Mouse (Mus musculus): ENCODE results near the gene Sprr2j-ps. TPM values are rescaled to one million over a fixed set of nuclear protein-coding genes. Genes with fewer than 3 reads are reported as not detected.

The Sprr2j-ps gene
- polyA plus RNA-seq, 2 experiments: not detected

GRCm38 (mm10) chr3:92458620-92459019, 40.7 kb downstream of the Sprr2j-ps start, which contains the start of gene Sprr3:
Sprr3 (minus strand) TSS chr3:92458720.
- H3K9me3 ChIP-seq (ENCODE audit: control insufficient read depth, low read length): no peaks in the 10 kb centered on the region
- no peaks in the 10 kb centered on the region for H3K27me3 ChIP-seq (ENCODE audit: control insufficient read depth, insufficient read depth, low read length)
- H3K9ac ChIP-seq (replicated peaks): no peak within 1 kb of the TSS
- no peaks in the 10 kb centered on the region for H3K36me3 ChIP-seq (replicated peaks; ENCODE audit: control insufficient read depth, insufficient read depth, low read depth)
- no peaks in the 10 kb centered on the region for H3K4me1 ChIP-seq (replicated peaks; ENCODE audit: control insufficient read depth in 2 of 2, insufficient read depth in 2 of 2, low read length in 1 of 2)
- H3K4me2 ChIP-seq (ENCODE audit: low read depth): no peak within 1 kb of the TSS
- H3K27ac ChIP-seq: no peak within 1 kb of the TSS
- TF ChIP-seq CTCF (IDR thresholded peaks at IDR 0.05; ENCODE audit: low read depth) (no peak), EP300 (IDR thresholded peaks at IDR 0.05; ENCODE audit: low read depth) (no peak)
- ATAC-seq (ENCODE audit: insufficient read depth) (no peak), DNase-seq (ENCODE audit: low read depth in 3 of 3, low spot score in 3 of 3) (no peak)
- 35% methylated on average over 2 of the region's 2 CpGs for WGBS (ENCODE audit: insufficient replicate concordance)
- no peak within 1 kb of the TSS for H3K4me3 ChIP-seq (ENCODE audit: insufficient read depth in 1 of 2, low read depth in 2 of 2, low read length in 2 of 2)

- DNase-seq (ENCODE audit: low read depth in 3 of 3, low spot score in 3 of 3): no peak
- no peaks in the 10 kb centered on the region for H3K4me1 ChIP-seq (replicated peaks; ENCODE audit: control insufficient read depth in 2 of 2, insufficient read depth in 2 of 2, low read length in 1 of 2)
- H3K27ac ChIP-seq: no peak overlapping the region
- no peaks in the 10 kb centered on the region for H3K27me3 ChIP-seq (ENCODE audit: control insufficient read depth, insufficient read depth, low read length)
- no peak for ATAC-seq (ENCODE audit: insufficient read depth)
- H3K9me3 ChIP-seq (ENCODE audit: control insufficient read depth, low read length): no peaks in the 10 kb centered on the region
- H3K9ac ChIP-seq (replicated peaks): no peak overlapping the region
- no peak overlapping the region for H3K4me2 ChIP-seq (ENCODE audit: low read depth)
- TF ChIP-seq EP300 (IDR thresholded peaks at IDR 0.05; ENCODE audit: low read depth): no peak
- TF ChIP-seq CTCF (IDR thresholded peaks at IDR 0.05; ENCODE audit: low read depth): no peak
- H3K4me3 ChIP-seq (ENCODE audit: insufficient read depth in 1 of 2, low read depth in 2 of 2, low read length in 2 of 2): no peak overlapping the region
- H3K36me3 ChIP-seq (replicated peaks; ENCODE audit: control insufficient read depth, insufficient read depth, low read depth): no peaks in the 10 kb centered on the region
- 54% methylated on average over 1 of the region's 1 CpGs for WGBS (ENCODE audit: insufficient replicate concordance)
Observed at GRCm38 (mm10) chr3:92466576-92466975, 48.7 kb downstream of the Sprr2j-ps start.

- Histone ChIP-seq H3K9ac (replicated peaks) (no peak overlapping the region), H3K4me3 (ENCODE audit: insufficient read depth in 1 of 2, low read depth in 2 of 2, low read length in 2 of 2) (no peak overlapping the region), H3K4me2 (ENCODE audit: low read depth) (no peak overlapping the region), H3K27ac (no peak overlapping the region), H3K4me1 (replicated peaks; ENCODE audit: control insufficient read depth in 2 of 2, insufficient read depth in 2 of 2, low read length in 1 of 2) (no peaks in the 10 kb centered on the region), H3K36me3 (replicated peaks; ENCODE audit: control insufficient read depth, insufficient read depth, low read depth) (no peaks in the 10 kb centered on the region), H3K9me3 (ENCODE audit: control insufficient read depth, low read length) (no peaks in the 10 kb centered on the region), H3K27me3 (ENCODE audit: control insufficient read depth, insufficient read depth, low read length) (no peaks in the 10 kb centered on the region)
- DNase-seq (ENCODE audit: low read depth in 3 of 3, low spot score in 3 of 3) (no peak), ATAC-seq (ENCODE audit: insufficient read depth) (no peak)
- no peak for TF ChIP-seq CTCF (IDR thresholded peaks at IDR 0.05; ENCODE audit: low read depth)
- TF ChIP-seq EP300 (IDR thresholded peaks at IDR 0.05; ENCODE audit: low read depth): no peak
Observed at GRCm38 (mm10) chr3:92467424-92467823, 49.5 kb downstream of the Sprr2j-ps start.

Other genes with a start within 250 kb of the Sprr2j-ps start
- 0.03 TPM in 1 of 2 replicates, not detected in the other for gene Sprr2a1, start 202.3 kb upstream of the Sprr2j-ps start, polyA plus RNA-seq (2012; rRNA removed)
- gene Sprr2a1, start 202.3 kb upstream of the Sprr2j-ps start, polyA plus RNA-seq (2014; fragmentation: Nextera tagmentation; extraction: Ambion mirVana): 0.09 TPM in 1 of 2 replicates, not detected in the other
- 0.18 and 0.63 TPM in 2 replicates for gene Sprr2a2, start 202.2 kb upstream of the Sprr2j-ps start, polyA plus RNA-seq (2012; rRNA removed)
- gene Sprr2a2, start 202.2 kb upstream of the Sprr2j-ps start, polyA plus RNA-seq (2014; fragmentation: Nextera tagmentation; extraction: Ambion mirVana): 0.19 and 0.30 TPM in 2 replicates
- gene Sprr2a3, start 132.7 kb upstream of the Sprr2j-ps start, polyA plus RNA-seq (2012; rRNA removed): not detected in 2 replicates
- gene Sprr2a3, start 132.7 kb upstream of the Sprr2j-ps start, polyA plus RNA-seq (2014; fragmentation: Nextera tagmentation; extraction: Ambion mirVana): not detected in 2 replicates
- not detected in 2 replicates for gene Sprr2b, start 101.5 kb upstream of the Sprr2j-ps start, polyA plus RNA-seq (2012; rRNA removed)
- not detected in 2 replicates for gene Sprr2b, start 101.5 kb upstream of the Sprr2j-ps start, polyA plus RNA-seq (2014; fragmentation: Nextera tagmentation; extraction: Ambion mirVana)
- not detected in 2 replicates for gene Sprr2d, start 78.9 kb upstream of the Sprr2j-ps start, polyA plus RNA-seq (2012; rRNA removed)
- not detected in 2 replicates for gene Sprr2d, start 78.9 kb upstream of the Sprr2j-ps start, polyA plus RNA-seq (2014; fragmentation: Nextera tagmentation; extraction: Ambion mirVana)
- not detected in 2 replicates for gene Sprr2e, start 65.9 kb upstream of the Sprr2j-ps start, polyA plus RNA-seq (2012; rRNA removed)
- not detected in 2 replicates for gene Sprr2e, start 65.9 kb upstream of the Sprr2j-ps start, polyA plus RNA-seq (2014; fragmentation: Nextera tagmentation; extraction: Ambion mirVana)
- gene Sprr2f, start 52.9 kb upstream of the Sprr2j-ps start, polyA plus RNA-seq (2012; rRNA removed): not detected in 2 replicates
- not detected in 2 replicates for gene Sprr2f, start 52.9 kb upstream of the Sprr2j-ps start, polyA plus RNA-seq (2014; fragmentation: Nextera tagmentation; extraction: Ambion mirVana)
- not detected in 2 replicates for gene Sprr2h, start 32.4 kb upstream of the Sprr2j-ps start, polyA plus RNA-seq (2012; rRNA removed)
- not detected in 2 replicates for gene Sprr2h, start 32.4 kb upstream of the Sprr2j-ps start, polyA plus RNA-seq (2014; fragmentation: Nextera tagmentation; extraction: Ambion mirVana)
- gene Sprr2i, start 10.1 kb upstream of the Sprr2j-ps start, polyA plus RNA-seq (2012; rRNA removed): not detected in 2 replicates
- gene Sprr2i, start 10.1 kb upstream of the Sprr2j-ps start, polyA plus RNA-seq (2014; fragmentation: Nextera tagmentation; extraction: Ambion mirVana): not detected in 2 replicates
- gene Gm9774, start 11.3 kb downstream of the Sprr2j-ps start, polyA plus RNA-seq (2012; rRNA removed): 2.7 and 3.8 TPM in 2 replicates
- gene Gm9774, start 11.3 kb downstream of the Sprr2j-ps start, polyA plus RNA-seq (2014; fragmentation: Nextera tagmentation; extraction: Ambion mirVana): 5.1 and 5.6 TPM in 2 replicates
- not detected in 2 replicates for gene Sprr2k, start 14.5 kb downstream of the Sprr2j-ps start, polyA plus RNA-seq (2012; rRNA removed)
- not detected in 2 replicates for gene Sprr2k, start 14.5 kb downstream of the Sprr2j-ps start, polyA plus RNA-seq (2014; fragmentation: Nextera tagmentation; extraction: Ambion mirVana)
- not detected in 2 replicates for gene Sprr1b, start 20.7 kb downstream of the Sprr2j-ps start, polyA plus RNA-seq (2012; rRNA removed)
- not detected in 2 replicates for gene Sprr1b, start 20.7 kb downstream of the Sprr2j-ps start, polyA plus RNA-seq (2014; fragmentation: Nextera tagmentation; extraction: Ambion mirVana)
- not detected in 2 replicates for gene Sprr3, start 40.6 kb downstream of the Sprr2j-ps start, polyA plus RNA-seq (2012; rRNA removed)
- not detected in 2 replicates for gene Sprr3, start 40.6 kb downstream of the Sprr2j-ps start, polyA plus RNA-seq (2014; fragmentation: Nextera tagmentation; extraction: Ambion mirVana)
- gene Sprr1a, start 67.8 kb downstream of the Sprr2j-ps start, polyA plus RNA-seq (2012; rRNA removed): not detected in 2 replicates
- gene Sprr1a, start 67.8 kb downstream of the Sprr2j-ps start, polyA plus RNA-seq (2014; fragmentation: Nextera tagmentation; extraction: Ambion mirVana): not detected in 2 replicates
- not detected in 2 replicates for gene Sprr4, start 82.4 kb downstream of the Sprr2j-ps start, polyA plus RNA-seq (2012; rRNA removed)
- not detected in 2 replicates for gene Sprr4, start 82.4 kb downstream of the Sprr2j-ps start, polyA plus RNA-seq (2014; fragmentation: Nextera tagmentation; extraction: Ambion mirVana)
- not detected in 2 replicates for gene 2310046K23Rik, start 116.4 kb downstream of the Sprr2j-ps start, polyA plus RNA-seq (2012; rRNA removed)
- not detected in 2 replicates for gene 2310046K23Rik, start 116.4 kb downstream of the Sprr2j-ps start, polyA plus RNA-seq (2014; fragmentation: Nextera tagmentation; extraction: Ambion mirVana)
- gene Ivl, start 155.7 kb downstream of the Sprr2j-ps start, polyA plus RNA-seq (2012; rRNA removed): 0.02 and 0.03 TPM in 2 replicates
- gene Ivl, start 155.7 kb downstream of the Sprr2j-ps start, polyA plus RNA-seq (2014; fragmentation: Nextera tagmentation; extraction: Ambion mirVana): not detected in 2 replicates
- 0.22 TPM in 1 of 2 replicates, not detected in the other for gene Smcp, start 170.9 kb downstream of the Sprr2j-ps start, polyA plus RNA-seq (2012; rRNA removed)
- not detected in 2 replicates for gene Smcp, start 170.9 kb downstream of the Sprr2j-ps start, polyA plus RNA-seq (2014; fragmentation: Nextera tagmentation; extraction: Ambion mirVana)
- not detected in 2 replicates for gene 2210017I01Rik, start 189.4 kb downstream of the Sprr2j-ps start, polyA plus RNA-seq (2012; rRNA removed)
- not detected in 2 replicates for gene 2210017I01Rik, start 189.4 kb downstream of the Sprr2j-ps start, polyA plus RNA-seq (2014; fragmentation: Nextera tagmentation; extraction: Ambion mirVana)
- gene Lce6a, start 203.6 kb downstream of the Sprr2j-ps start, polyA plus RNA-seq (2012; rRNA removed): not detected in 2 replicates
- not detected in 2 replicates for gene Lce6a, start 203.6 kb downstream of the Sprr2j-ps start, polyA plus RNA-seq (2014; fragmentation: Nextera tagmentation; extraction: Ambion mirVana)
- not detected in 2 replicates for gene Lce1a1, start 230.2 kb downstream of the Sprr2j-ps start, polyA plus RNA-seq (2012; rRNA removed)
- gene Lce1a1, start 230.2 kb downstream of the Sprr2j-ps start, polyA plus RNA-seq (2014; fragmentation: Nextera tagmentation; extraction: Ambion mirVana): not detected in 2 replicates
- gene Lce1b, start 238.8 kb downstream of the Sprr2j-ps start, polyA plus RNA-seq (2012; rRNA removed): not detected in 2 replicates
- not detected in 2 replicates for gene Lce1b, start 238.8 kb downstream of the Sprr2j-ps start, polyA plus RNA-seq (2014; fragmentation: Nextera tagmentation; extraction: Ambion mirVana)

All from liver, embryonic 14.5 days (tissue).